Mouse (Mus musculus) B cell, adult 67 days (primary cell): Measurements from ENCODE around the gene Aloxe3. TPM values are rescaled to one million over a fixed set of nuclear protein-coding genes. Genes with fewer than 3 reads are reported as not detected.

Experiments used
- total RNA-seq, 2 experiments: library from RNA; stranded (reverse); gene quantifications; 4 replicates each; pipeline ENCODE4 v1.2.4; 2023

Gene Aloxe3
- 1 to 10 TPM in 1 of 2 experiments, under 1 TPM in 1; 0.83 to 1.1 TPM for total RNA-seq

GRCm38 (mm10) chr11:69125852-69125918 lies at the start of gene Aloxe3:
TSS of gene Aloxe3 (plus strand) at chr11:69125896.

GRCm38 (mm10) chr11:69088103-69088855 lies 37.4 kb upstream of the Aloxe3 start, which contains the start of gene Vamp2:
TSS of gene Vamp2 (plus strand) at chr11:69088490.

DNA sequence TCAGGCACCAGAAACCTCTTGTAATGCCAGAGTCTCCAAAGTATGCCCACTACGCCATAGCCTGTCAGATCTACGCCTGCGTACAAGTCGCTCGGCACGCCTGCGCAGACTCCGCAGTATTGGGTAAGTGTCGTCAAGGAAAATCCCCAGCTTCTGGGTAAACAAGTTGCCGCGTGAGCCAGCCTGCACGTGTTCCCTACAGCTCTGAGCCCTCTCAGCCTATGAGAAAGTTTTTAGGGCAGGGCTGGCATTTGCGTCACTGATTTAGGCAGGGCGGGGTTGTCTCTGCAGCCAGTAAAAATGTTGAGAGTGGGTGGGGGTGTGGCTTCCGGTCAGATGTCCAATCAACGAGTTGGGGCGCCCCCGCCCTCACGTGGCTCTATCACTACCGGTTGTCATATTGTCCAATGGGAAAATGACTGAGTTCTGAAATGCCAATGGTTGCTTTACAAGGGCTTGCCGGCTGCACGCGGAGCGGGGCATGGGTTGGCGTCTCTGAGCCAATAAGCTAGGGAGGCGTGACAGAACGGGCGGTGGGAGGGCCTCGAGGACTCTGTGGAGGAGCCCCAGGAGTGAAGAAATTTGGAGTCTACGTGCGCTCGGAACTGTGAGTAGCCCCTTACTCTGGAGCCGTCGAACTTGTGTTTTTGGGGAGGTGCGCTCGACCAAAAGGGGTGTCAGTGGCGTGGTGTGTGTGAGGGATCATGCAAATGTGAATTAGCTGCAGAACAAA lies 30.8 kb upstream of the Aloxe3 start, which contains the start of gene Per1:
Per1 (plus strand) TSS at position 521 of the 733 bp plus-strand sequence.

DNA sequence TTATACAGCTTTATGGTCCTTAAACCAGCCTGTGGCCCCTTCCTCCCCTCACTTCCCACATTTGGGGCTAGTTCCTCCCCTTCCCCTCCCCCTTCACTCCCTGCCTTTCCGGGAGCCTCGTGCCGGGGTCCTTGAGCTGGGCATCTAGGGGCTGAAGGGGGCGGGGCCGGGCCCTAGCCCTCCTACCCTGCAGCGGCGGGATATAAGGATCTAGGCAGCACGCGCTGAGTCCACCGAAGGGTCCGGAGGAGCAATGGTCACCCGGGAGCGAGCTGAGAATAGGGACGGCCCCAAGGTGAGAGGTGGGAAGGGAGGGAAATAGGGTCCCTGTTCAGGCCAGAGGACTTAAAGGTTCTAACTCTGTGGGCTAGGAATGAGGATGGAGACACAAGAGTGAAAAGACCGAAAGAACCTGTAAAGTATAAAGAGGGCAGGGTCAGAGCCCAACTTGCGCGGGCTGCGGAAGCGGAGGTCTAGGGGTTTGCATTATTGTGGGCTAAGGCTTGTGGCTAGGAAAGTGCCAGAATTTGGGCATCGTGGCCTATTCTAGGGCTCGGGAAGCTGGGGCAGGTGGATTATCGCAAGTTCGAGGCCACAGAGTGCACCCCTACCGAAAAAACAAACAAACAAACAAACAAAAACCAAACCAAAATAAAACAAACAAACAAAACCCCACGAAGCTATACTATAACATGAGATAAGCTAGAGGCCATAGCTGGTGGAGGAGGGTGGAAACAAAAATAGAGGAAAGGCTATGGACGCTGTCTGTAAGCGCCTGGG lies 5.3 kb upstream of the Aloxe3 start, which contains the start of gene Hes7:
Hes7 (plus strand) TSS at position 184 of the 780 bp plus-strand sequence.

GRCm38 (mm10) chr11:69122336-69122951 lies 3.3 kb upstream of the Aloxe3 start, which contains the start of gene 9130213A22Rik:
TSS of gene 9130213A22Rik (minus strand) at chr11:69122589.

GRCm38 (mm10) chr11:69156800-69157199 lies 31.1 kb downstream of the Aloxe3 start, which contains the start of gene Alox12b:
TSS of gene Alox12b (plus strand) at chr11:69156989.

GRCm38 (mm10) chr11:69197743-69198142 lies 72.0 kb downstream of the Aloxe3 start, which contains the start of gene Alox8:
TSS of gene Alox8 (minus strand) at chr11:69197843.

Other genes starting within 250 kb of the Aloxe3 start
- not detected for gene Rnf222, start 237.3 kb upstream of the Aloxe3 start, total RNA-seq
- 1,000 to 10,000 TPM; 2,344 to 2,392 TPM for gene Rpl26, start 224.3 kb upstream of the Aloxe3 start, total RNA-seq
- not detected for gene Odf4, start 198.8 kb upstream of the Aloxe3 start, total RNA-seq
- not detected for gene Arhgef15, start 168.4 kb upstream of the Aloxe3 start, total RNA-seq
- gene Slc25a35, start 157.8 kb upstream of the Aloxe3 start, total RNA-seq, result 1 to 10 TPM; 3.5 to 6.0 TPM
- gene Rangrf, start 150.7 kb upstream of the Aloxe3 start, total RNA-seq, result 1 to 10 TPM; 3.9 to 6.6 TPM
- 10 to 100 TPM; 32.0 to 32.7 TPM for gene Pfas, start 117.4 kb upstream of the Aloxe3 start, total RNA-seq
- gene Ctc1, start 110.0 kb upstream of the Aloxe3 start, total RNA-seq, result 10 to 100 TPM; 34.0 to 35.6 TPM
- 1 to 10 TPM; 7.0 to 7.1 TPM for gene Aurkb, start 80.2 kb upstream of the Aloxe3 start, total RNA-seq
- gene Borcs6, start 66.2 kb upstream of the Aloxe3 start, total RNA-seq, result 10 to 100 TPM; 22.2 to 22.5 TPM
- 1 to 10 TPM; 1.5 to 6.3 TPM for gene Tmem107, start 55.1 kb upstream of the Aloxe3 start, total RNA-seq
- gene Vamp2, start 37.4 kb upstream of the Aloxe3 start, total RNA-seq, result 100 to 1,000 TPM; 510 to 518 TPM
- 100 to 1,000 TPM; 495 to 638 TPM for gene Per1, start 30.7 kb upstream of the Aloxe3 start, total RNA-seq
- under 1 TPM in 1 of 2 experiments, not detected in 1; 0.30 TPM for gene Hes7, start 5.5 kb upstream of the Aloxe3 start, total RNA-seq
- not detected for gene 9130213A22Rik, start 3.3 kb upstream of the Aloxe3 start, total RNA-seq
- not detected for gene Alox12b, start 31.1 kb downstream of the Aloxe3 start, total RNA-seq
- gene Alox8, start 71.9 kb downstream of the Aloxe3 start, total RNA-seq, result under 1 TPM in 1 of 2 experiments, not detected in 1; 0.21 TPM
- gene Gucy2e, start 111.1 kb downstream of the Aloxe3 start, total RNA-seq, result not detected
- 10 to 100 TPM; 34.5 to 41.4 TPM for gene Cntrob, start 197.9 kb downstream of the Aloxe3 start, total RNA-seq
- gene Trappc1, start 198.1 kb downstream of the Aloxe3 start, total RNA-seq, result 10 to 100 TPM; 42.6 to 46.5 TPM
- gene Kcnab3, start 200.4 kb downstream of the Aloxe3 start, total RNA-seq, result 1 to 10 TPM; 2.7 to 4.5 TPM
- gene Rnf227, start 214.6 kb downstream of the Aloxe3 start, total RNA-seq, result 1 to 10 TPM; 1.8 to 2.2 TPM
- gene Chd3, start 243.5 kb downstream of the Aloxe3 start, total RNA-seq, result 100 to 1,000 TPM; 359 to 384 TPM